Mouse (Mus musculus): ENCODE measurements around the gene Flot1. TPM values are rescaled to one million over a fixed set of nuclear protein-coding genes. Genes with fewer than 3 reads are reported as not detected.

Flot1 gene
- total and polyA plus RNA-seq, 2 experiments, result 18.0 to 26.7 TPM

- H3K9ac ChIP-seq (ENCODE audit: low read depth, low read length), result no peak overlapping the region
- no peaks in the 10 kb centered on the region for H3K36me3 ChIP-seq (ENCODE audit: control insufficient read depth, insufficient read depth, low read length)
- H3K27me3 ChIP-seq (ENCODE audit: control insufficient read depth, insufficient read depth, low read length), result no peaks in the 10 kb centered on the region
- TF ChIP-seq CTCF (IDR thresholded peaks at IDR 0.05; ENCODE audit: low read depth, low read length) (no peak), POLR2A (IDR thresholded peaks at IDR 0.05; ENCODE audit: extremely low read depth, insufficient read depth, low read length) (no peak)
- 93% methylated on average over 13 of the region's 13 CpGs for whole genome bisulfite sequencing
- no peak overlapping the region for H3K27ac ChIP-seq (replicated peaks; ENCODE audit: insufficient read depth, low read depth, low read length)
- 0 out of 2 replicates have a peak, but pooled peaks cover 6% of the 10 kb centered on the region for H3K4me1 ChIP-seq (ENCODE audit: control insufficient read depth, insufficient read depth, low read length)
- no peak for DNase-seq (ENCODE audit: extremely low read depth, low read depth, low spot score)
- no peak overlapping the region for H3K4me3 ChIP-seq (ENCODE audit: insufficient read depth, low read depth, low read length)
- H3K79me2 ChIP-seq (ENCODE audit: control insufficient read depth, insufficient read depth, low read length), result no peaks in the 10 kb centered on the region
Observed at GRCm38 (mm10) chr17:35825109-35825850, 2.2 kb downstream of the Flot1 start.

- Histone ChIP-seq H3K27me3 (ENCODE audit: control insufficient read depth, insufficient read depth, low read length) (no peaks in the 10 kb centered on the region), H3K9ac (ENCODE audit: low read depth, low read length) (no peak overlapping the region), H3K79me2 (ENCODE audit: control insufficient read depth, insufficient read depth, low read length) (no peaks in the 10 kb centered on the region), H3K36me3 (ENCODE audit: control insufficient read depth, insufficient read depth, low read length) (no peaks in the 10 kb centered on the region; the same call in 1 of the 2 replicates), H3K27ac (replicated peaks; ENCODE audit: insufficient read depth, low read depth, low read length) (no peak overlapping the region), H3K4me3 (ENCODE audit: insufficient read depth, low read depth, low read length) (no peak overlapping the region), H3K4me1 (ENCODE audit: control insufficient read depth, insufficient read depth, low read length) (no peaks in the 10 kb centered on the region)
- no peak for TF ChIP-seq POLR2A (IDR thresholded peaks at IDR 0.05; ENCODE audit: extremely low read depth, insufficient read depth, low read length)
- peak; percentile 94 for TF ChIP-seq CTCF (IDR thresholded peaks at IDR 0.05; ENCODE audit: low read depth, low read length)
- WGBS, result 12% methylated on average over 21 of the region's 21 CpGs
- DNase-seq (ENCODE audit: extremely low read depth, low read depth, low spot score), result peak; percentile 60
Observed at GRCm38 (mm10) chr17:35829737-35830136, 6.7 kb downstream of the Flot1 start.

DNA sequence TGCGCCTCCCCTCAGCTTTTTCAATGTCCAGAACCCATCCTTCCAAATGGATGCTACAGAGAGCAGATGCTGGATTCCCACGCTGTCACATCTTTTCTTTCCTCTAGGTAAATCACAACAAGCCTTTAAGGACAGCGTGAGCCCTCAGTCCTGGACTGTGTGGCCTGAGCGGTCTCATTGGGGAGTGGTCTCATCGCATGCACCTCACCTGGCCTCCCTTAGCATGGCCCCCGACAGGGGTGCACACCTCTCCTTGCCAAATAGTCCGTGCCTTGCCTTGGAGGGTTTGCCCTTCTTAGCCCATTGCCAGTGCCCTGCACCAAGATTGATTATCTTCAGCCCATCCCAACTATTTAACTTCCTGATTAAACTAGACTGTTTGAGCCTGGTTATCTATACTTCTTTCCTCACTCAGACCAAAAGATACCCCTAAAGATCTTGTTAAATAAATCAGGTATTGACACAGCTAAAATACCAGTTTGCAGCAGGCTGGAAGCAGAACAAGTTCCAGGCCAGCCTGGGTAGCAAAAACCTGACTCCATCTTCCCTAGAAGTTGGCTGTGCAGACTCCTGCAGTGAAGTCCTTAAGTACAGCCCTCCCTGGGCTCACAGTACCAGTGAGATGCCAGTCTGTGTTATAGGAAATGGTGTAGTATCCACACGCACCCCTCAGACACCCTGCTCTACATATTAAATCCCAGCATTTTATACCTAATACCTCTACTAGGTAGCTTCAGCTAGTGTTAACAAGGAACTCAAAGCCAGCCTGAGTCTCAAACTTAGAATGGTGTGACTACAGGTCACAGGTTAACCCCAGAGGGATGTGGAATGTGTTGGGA, 9.6 kb downstream of the Flot1 start:
- peaks cover 17% of the 10 kb centered on the region for H3K4me1 ChIP-seq (ENCODE audit: control insufficient read depth, insufficient read depth, low read length)

GRCm38 (mm10) chr17:35833239-35833751, 10.3 kb downstream of the Flot1 start:
- no peak overlapping the region for H3K9ac ChIP-seq (ENCODE audit: low read depth, low read length)
- no peak overlapping the region for H3K4me3 ChIP-seq (ENCODE audit: insufficient read depth, low read depth, low read length)
- peaks cover 17% of the 10 kb centered on the region for H3K4me1 ChIP-seq (ENCODE audit: control insufficient read depth, insufficient read depth, low read length)
- no peaks in the 10 kb centered on the region for H3K79me2 ChIP-seq (ENCODE audit: control insufficient read depth, insufficient read depth, low read length)
- no peaks in the 10 kb centered on the region for H3K27me3 ChIP-seq (ENCODE audit: control insufficient read depth, insufficient read depth, low read length)
- 63% methylated on average over 5 of the region's 5 CpGs for WGBS
- no peaks in the 10 kb centered on the region; the same call in 1 of the 2 replicates for H3K36me3 ChIP-seq (ENCODE audit: control insufficient read depth, insufficient read depth, low read length)
- no peak overlapping the region for H3K27ac ChIP-seq (replicated peaks; ENCODE audit: insufficient read depth, low read depth, low read length)
- DNase-seq (ENCODE audit: extremely low read depth, low read depth, low spot score), result no peak
- no peak for TF ChIP-seq CTCF (IDR thresholded peaks at IDR 0.05; ENCODE audit: low read depth, low read length)
- no peak for TF ChIP-seq POLR2A (IDR thresholded peaks at IDR 0.05; ENCODE audit: extremely low read depth, insufficient read depth, low read length)

More for the DNA sequence above, 9.6 kb downstream of the Flot1 start:
- Histone ChIP-seq H3K4me3 (ENCODE audit: insufficient read depth, low read depth, low read length) (no peak overlapping the region), H3K9ac (ENCODE audit: low read depth, low read length) (no peak overlapping the region), H3K27me3 (ENCODE audit: control insufficient read depth, insufficient read depth, low read length) (no peaks in the 10 kb centered on the region), H3K36me3 (ENCODE audit: control insufficient read depth, insufficient read depth, low read length) (no peaks in the 10 kb centered on the region; the same call in 1 of the 2 replicates), H3K27ac (replicated peaks; ENCODE audit: insufficient read depth, low read depth, low read length) (no peak overlapping the region), H3K79me2 (ENCODE audit: control insufficient read depth, insufficient read depth, low read length) (no peaks in the 10 kb centered on the region)
- WGBS, result 86% methylated on average over 8 of the region's 8 CpGs
- no peak for DNase-seq (ENCODE audit: extremely low read depth, low read depth, low spot score)
- TF ChIP-seq CTCF (IDR thresholded peaks at IDR 0.05; ENCODE audit: low read depth, low read length), result no peak
- TF ChIP-seq POLR2A (IDR thresholded peaks at IDR 0.05; ENCODE audit: extremely low read depth, insufficient read depth, low read length), result no peak

DNA sequence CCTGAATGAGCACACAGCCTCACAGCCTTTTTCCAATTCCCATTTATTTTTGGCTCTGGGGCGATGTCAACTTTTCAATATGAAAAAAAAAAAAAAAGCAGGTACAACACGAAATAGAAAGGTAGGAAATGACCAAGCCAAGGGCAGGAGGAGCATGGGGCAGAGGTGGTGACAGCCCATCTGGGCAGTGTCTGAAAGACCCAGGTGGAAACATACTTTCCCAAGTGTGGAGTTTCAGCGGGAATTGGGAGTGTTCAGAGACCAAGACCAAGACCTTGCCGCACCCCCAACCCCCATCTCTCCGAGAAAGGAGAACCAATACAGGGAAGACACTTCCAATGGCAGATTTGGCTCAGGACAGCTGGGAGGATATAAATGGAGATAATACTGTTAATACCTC, 10.9 kb downstream of the Flot1 start:
- TF ChIP-seq CTCF (IDR thresholded peaks at IDR 0.05; ENCODE audit: low read depth, low read length) (no peak), POLR2A (IDR thresholded peaks at IDR 0.05; ENCODE audit: extremely low read depth, insufficient read depth, low read length) (no peak)
- Histone ChIP-seq H3K4me1 (ENCODE audit: control insufficient read depth, insufficient read depth, low read length) (peaks cover 17% of the 10 kb centered on the region), H3K36me3 (ENCODE audit: control insufficient read depth, insufficient read depth, low read length) (no peaks in the 10 kb centered on the region; the same call in 1 of the 2 replicates), H3K9ac (ENCODE audit: low read depth, low read length) (no peak overlapping the region), H3K79me2 (ENCODE audit: control insufficient read depth, insufficient read depth, low read length) (no peaks in the 10 kb centered on the region), H3K27ac (replicated peaks; ENCODE audit: insufficient read depth, low read depth, low read length) (no peak overlapping the region), H3K4me3 (ENCODE audit: insufficient read depth, low read depth, low read length) (no peak overlapping the region), H3K27me3 (ENCODE audit: control insufficient read depth, insufficient read depth, low read length) (no peaks in the 10 kb centered on the region)
- no peak for DNase-seq (ENCODE audit: extremely low read depth, low read depth, low spot score)
- WGBS, result 77% methylated on average over 5 of the region's 5 CpGs

All from liver, adult 2 months (tissue).